Mouse (Mus musculus): Measurements from ENCODE around the gene Lhpp.
"Not testable (repeated sequence)": the region's sequence is repeated elsewhere in the genome, so short reads cannot be mapped to it uniquely, and the experiment has no call there.

The Lhpp gene

GRCm38 (mm10) chr7:132646514-132646913, 36.1 kb downstream of the Lhpp start:
- no peak for DNase-seq (ENCODE audit: low spot score)

- DNase-seq (ENCODE audit: low spot score) = no peak
Observed at GRCm38 (mm10) chr7:132654412-132654811, 44.0 kb downstream of the Lhpp start.

- peak; percentile 95 for DNase-seq (ENCODE audit: low spot score)
Observed at GRCm38 (mm10) chr7:132656075-132656474, 45.6 kb downstream of the Lhpp start.

GRCm38 (mm10) chr7:132656548-132656947, 46.1 kb downstream of the Lhpp start:
- peak; percentile 93 for DNase-seq (ENCODE audit: low spot score)

GRCm38 (mm10) chr7:132657371-132658057, 47.1 kb downstream of the Lhpp start:
- peak; percentile 34 for DNase-seq (ENCODE audit: low spot score)

- DNase-seq (ENCODE audit: low spot score) = peak; percentile 56
Observed at GRCm38 (mm10) chr7:132658058-132658450, 47.6 kb downstream of the Lhpp start.

- DNase-seq (ENCODE audit: low spot score) = no peak
Observed at GRCm38 (mm10) chr7:132658688-132659087, 48.2 kb downstream of the Lhpp start.

GRCm38 (mm10) chr7:132659633-132660032, 49.2 kb downstream of the Lhpp start:
- DNase-seq (ENCODE audit: low spot score) = no peak

- DNase-seq (ENCODE audit: low spot score) = not testable (repeated sequence)
Observed at GRCm38 (mm10) chr7:132662831-132663230, 52.4 kb downstream of the Lhpp start.

GRCm38 (mm10) chr7:132664815-132665214, 54.4 kb downstream of the Lhpp start:
- no peak for DNase-seq (ENCODE audit: low spot score)

GRCm38 (mm10) chr7:132665664-132666382, 55.4 kb downstream of the Lhpp start:
- DNase-seq (ENCODE audit: low spot score) = peak; percentile 7

GRCm38 (mm10) chr7:132666516-132666915, 56.1 kb downstream of the Lhpp start:
- no peak for DNase-seq (ENCODE audit: low spot score)

- no peak for DNase-seq (ENCODE audit: low spot score)
Observed at GRCm38 (mm10) chr7:132668604-132669003, 58.2 kb downstream of the Lhpp start.

GRCm38 (mm10) chr7:132669999-132670862, 59.8 kb downstream of the Lhpp start:
- no peak for DNase-seq (ENCODE audit: low spot score)

GRCm38 (mm10) chr7:132670863-132671165, 60.4 kb downstream of the Lhpp start:
- no peak for DNase-seq (ENCODE audit: low spot score)

- DNase-seq (ENCODE audit: low spot score) = no peak
Observed at GRCm38 (mm10) chr7:132672481-132672959, 62.1 kb downstream of the Lhpp start.

- peak; percentile 65 for DNase-seq (ENCODE audit: low spot score)
Observed at GRCm38 (mm10) chr7:132673931-132674755, 63.7 kb downstream of the Lhpp start.

GRCm38 (mm10) chr7:132675922-132676321, 65.5 kb downstream of the Lhpp start:
- no peak for DNase-seq (ENCODE audit: low spot score)

- no peak for DNase-seq (ENCODE audit: low spot score)
Observed at GRCm38 (mm10) chr7:132679117-132679516, 68.7 kb downstream of the Lhpp start.

GRCm38 (mm10) chr7:132679549-132679948, 69.1 kb downstream of the Lhpp start:
- DNase-seq (ENCODE audit: low spot score) = no peak

GRCm38 (mm10) chr7:132681296-132681695, 70.9 kb downstream of the Lhpp start:
- DNase-seq (ENCODE audit: low spot score) = no peak

- DNase-seq (ENCODE audit: low spot score) = no peak
Observed at GRCm38 (mm10) chr7:132681831-132682230, 71.4 kb downstream of the Lhpp start.

Measured in embryo, embryonic 10.5 days (tissue).